Mouse (Mus musculus): ENCODE measurements around the gene Wdr60. TPM values are rescaled to one million over a fixed set of nuclear protein-coding genes. Genes with fewer than 3 reads are reported as not detected.
"Not testable (repeated sequence)": the region's sequence is repeated elsewhere in the genome, so short reads cannot be mapped to it uniquely, and the experiment has no call there.

Gene Wdr60
- polyA plus RNA-seq, 1 experiment from 2014 or later = 18.7 TPM

- H3K9ac ChIP-seq (ENCODE audit: low read length) = no peak overlapping the region
- H3K4me3 ChIP-seq (ENCODE audit: low read length) = no peak overlapping the region
- no peak for ATAC-seq (ENCODE audit: low read depth)
- H3K27ac ChIP-seq (ENCODE audit: low read length) = no peak overlapping the region
- peaks cover 6% of the 10 kb centered on the region for H3K4me1 ChIP-seq (replicated peaks; ENCODE audit: control insufficient read depth, insufficient read depth, low read length)
- 85% methylated on average over 2 of the region's 2 CpGs for WGBS
- peak overlapping the region; percentile 14; the same call in 1 of the 2 replicates for H3K4me2 ChIP-seq (ENCODE audit: low read depth, low read length)
- H3K27me3 ChIP-seq (ENCODE audit: control insufficient read depth, insufficient read depth, low read depth, low read length) = no peaks in the 10 kb centered on the region
- H3K9me3 ChIP-seq (ENCODE audit: control insufficient read depth, low read length) = no peaks in the 10 kb centered on the region
- H3K36me3 ChIP-seq (ENCODE audit: control insufficient read depth, insufficient read depth, low read length) = no peaks in the 10 kb centered on the region
Observed at GRCm38 (mm10) chr12:116282856-116283255, 20.0 kb upstream of the Wdr60 start.

- Histone ChIP-seq H3K4me2 (ENCODE audit: low read depth, low read length) (peak overlapping the region; percentile 89), H3K27ac (ENCODE audit: low read length) (peak overlapping the region; percentile 99), H3K4me1 (replicated peaks; ENCODE audit: control insufficient read depth, insufficient read depth, low read length) (peaks cover 6% of the 10 kb centered on the region), H3K27me3 (ENCODE audit: control insufficient read depth, insufficient read depth, low read depth, low read length) (no peaks in the 10 kb centered on the region), H3K4me3 (ENCODE audit: low read length) (peak overlapping the region; percentile 100), H3K36me3 (ENCODE audit: control insufficient read depth, insufficient read depth, low read length) (no peaks in the 10 kb centered on the region), H3K9ac (ENCODE audit: low read length) (peak overlapping the region; percentile 99), H3K9me3 (ENCODE audit: control insufficient read depth, low read length) (no peaks in the 10 kb centered on the region)
- no peak for ATAC-seq (ENCODE audit: low read depth)
- WGBS = under 1% methylated on average over 55 of the region's 55 CpGs
Observed at GRCm38 (mm10) chr12:116281427-116282281, 18.8 kb upstream of the Wdr60 start.

- H3K4me1 ChIP-seq (replicated peaks; ENCODE audit: control insufficient read depth, insufficient read depth, low read length) = peaks cover 6% of the 10 kb centered on the region
- no peaks in the 10 kb centered on the region for H3K36me3 ChIP-seq (ENCODE audit: control insufficient read depth, insufficient read depth, low read length)
- 0% methylated on average over 62 of the region's 68 CpGs for WGBS
- peak within 1 kb of the TSS; percentile 99 for H3K27ac ChIP-seq (ENCODE audit: low read length)
- peak within 1 kb of the TSS; percentile 99 for H3K9ac ChIP-seq (ENCODE audit: low read length)
- H3K9me3 ChIP-seq (ENCODE audit: control insufficient read depth, low read length) = no peaks in the 10 kb centered on the region
- H3K4me3 ChIP-seq (ENCODE audit: low read length) = peak within 1 kb of the TSS; percentile 100
- ATAC-seq (ENCODE audit: low read depth) = peak; percentile 96
- H3K4me2 ChIP-seq (ENCODE audit: low read depth, low read length) = peak within 1 kb of the TSS; percentile 89
- no peaks in the 10 kb centered on the region for H3K27me3 ChIP-seq (ENCODE audit: control insufficient read depth, insufficient read depth, low read depth, low read length)
Observed at GRCm38 (mm10) chr12:116280653-116281364, 18.0 kb upstream of the Wdr60 start, which contains the start of gene Esyt2. Gene Esyt2 (plus strand): TSS chr12:116281196.

- Histone ChIP-seq H3K27ac (ENCODE audit: low read length) (peak overlapping the region; percentile 99), H3K27me3 (ENCODE audit: control insufficient read depth, insufficient read depth, low read depth, low read length) (no peaks in the 10 kb centered on the region), H3K4me1 (replicated peaks; ENCODE audit: control insufficient read depth, insufficient read depth, low read length) (peaks cover 6% of the 10 kb centered on the region), H3K4me3 (ENCODE audit: low read length) (peak overlapping the region; percentile 100), H3K4me2 (ENCODE audit: low read depth, low read length) (peak overlapping the region; percentile 68), H3K9me3 (ENCODE audit: control insufficient read depth, low read length) (no peaks in the 10 kb centered on the region), H3K36me3 (ENCODE audit: control insufficient read depth, insufficient read depth, low read length) (no peaks in the 10 kb centered on the region), H3K9ac (ENCODE audit: low read length) (peak overlapping the region; percentile 74)
- 3% methylated on average over 7 of the region's 7 CpGs for WGBS
- ATAC-seq (ENCODE audit: low read depth) = peak; percentile 6; the same call in 1 of the 2 replicates
Observed at GRCm38 (mm10) chr12:116280149-116280652, 17.4 kb upstream of the Wdr60 start.

- no peak overlapping the region for H3K4me2 ChIP-seq (ENCODE audit: low read depth, low read length)
- no peak for ATAC-seq (ENCODE audit: low read depth)
- H3K9ac ChIP-seq (ENCODE audit: low read length) = no peak overlapping the region
- no peak overlapping the region for H3K4me3 ChIP-seq (ENCODE audit: low read length)
- H3K27ac ChIP-seq (ENCODE audit: low read length) = no peak overlapping the region
- H3K36me3 ChIP-seq (ENCODE audit: control insufficient read depth, insufficient read depth, low read length) = no peaks in the 10 kb centered on the region
- H3K4me1 ChIP-seq (replicated peaks; ENCODE audit: control insufficient read depth, insufficient read depth, low read length) = peaks cover 6% of the 10 kb centered on the region
- 85% methylated on average over 2 of the region's 2 CpGs for WGBS
- no peaks in the 10 kb centered on the region for H3K27me3 ChIP-seq (ENCODE audit: control insufficient read depth, insufficient read depth, low read depth, low read length)
- H3K9me3 ChIP-seq (ENCODE audit: control insufficient read depth, low read length) = no peaks in the 10 kb centered on the region
Observed at GRCm38 (mm10) chr12:116279181-116279580, 16.4 kb upstream of the Wdr60 start.

GRCm38 (mm10) chr12:116278541-116278940 is 15.7 kb upstream of the Wdr60 start:
- H3K27me3 ChIP-seq (ENCODE audit: control insufficient read depth, insufficient read depth, low read depth, low read length) = no peaks in the 10 kb centered on the region
- H3K9ac ChIP-seq (ENCODE audit: low read length) = no peak overlapping the region
- no peaks in the 10 kb centered on the region for H3K36me3 ChIP-seq (ENCODE audit: control insufficient read depth, insufficient read depth, low read length)
- H3K9me3 ChIP-seq (ENCODE audit: control insufficient read depth, low read length) = no peaks in the 10 kb centered on the region
- WGBS = 88% methylated on average over 1 of the region's 1 CpGs
- no peak for ATAC-seq (ENCODE audit: low read depth)
- H3K4me1 ChIP-seq (replicated peaks; ENCODE audit: control insufficient read depth, insufficient read depth, low read length) = peaks cover 6% of the 10 kb centered on the region
- no peak overlapping the region for H3K4me3 ChIP-seq (ENCODE audit: low read length)
- H3K4me2 ChIP-seq (ENCODE audit: low read depth, low read length) = no peak overlapping the region
- no peak overlapping the region for H3K27ac ChIP-seq (ENCODE audit: low read length)

- no peaks in the 10 kb centered on the region for H3K27me3 ChIP-seq (ENCODE audit: control insufficient read depth, insufficient read depth, low read depth, low read length)
- WGBS = 60% methylated on average over 2 of the region's 2 CpGs
- H3K9ac ChIP-seq (ENCODE audit: low read length) = no peak overlapping the region
- ATAC-seq (ENCODE audit: low read depth) = no peak
- H3K9me3 ChIP-seq (ENCODE audit: control insufficient read depth, low read length) = no peaks in the 10 kb centered on the region
- no peaks in the 10 kb centered on the region for H3K36me3 ChIP-seq (ENCODE audit: control insufficient read depth, insufficient read depth, low read length)
- H3K4me1 ChIP-seq (replicated peaks; ENCODE audit: control insufficient read depth, insufficient read depth, low read length) = peaks cover 4% of the 10 kb centered on the region
- H3K4me2 ChIP-seq (ENCODE audit: low read depth, low read length) = no peak overlapping the region
- H3K4me3 ChIP-seq (ENCODE audit: low read length) = no peak overlapping the region
- no peak overlapping the region for H3K27ac ChIP-seq (ENCODE audit: low read length)
Observed at GRCm38 (mm10) chr12:116276961-116277360, 14.1 kb upstream of the Wdr60 start.

GRCm38 (mm10) chr12:116275631-116276030 is 12.8 kb upstream of the Wdr60 start:
- H3K4me3 ChIP-seq (ENCODE audit: low read length) = no peak overlapping the region
- no peaks in the 10 kb centered on the region for H3K27me3 ChIP-seq (ENCODE audit: control insufficient read depth, insufficient read depth, low read depth, low read length)
- no peak overlapping the region for H3K4me2 ChIP-seq (ENCODE audit: low read depth, low read length)
- no peak overlapping the region for H3K27ac ChIP-seq (ENCODE audit: low read length)
- H3K9me3 ChIP-seq (ENCODE audit: control insufficient read depth, low read length) = no peaks in the 10 kb centered on the region
- no peak overlapping the region for H3K9ac ChIP-seq (ENCODE audit: low read length)
- ATAC-seq (ENCODE audit: low read depth) = no peak
- peaks cover 4% of the 10 kb centered on the region for H3K4me1 ChIP-seq (replicated peaks; ENCODE audit: control insufficient read depth, insufficient read depth, low read length)
- 84% methylated on average over 4 of the region's 4 CpGs for WGBS
- no peaks in the 10 kb centered on the region for H3K36me3 ChIP-seq (ENCODE audit: control insufficient read depth, insufficient read depth, low read length)

GRCm38 (mm10) chr12:116275086-116275485 is 12.3 kb upstream of the Wdr60 start, which contains the start of gene Gm11027:
Gene Gm11027 (plus strand): TSS chr12:116275386.
- not testable (repeated sequence) for H3K27me3 ChIP-seq (ENCODE audit: control insufficient read depth, insufficient read depth, low read depth, low read length); H3K27ac ChIP-seq (ENCODE audit: low read length); H3K9ac ChIP-seq (ENCODE audit: low read length); H3K4me1 ChIP-seq (replicated peaks; ENCODE audit: control insufficient read depth, insufficient read depth, low read length); ATAC-seq (ENCODE audit: low read depth); H3K4me2 ChIP-seq (ENCODE audit: low read depth, low read length); H3K9me3 ChIP-seq (ENCODE audit: control insufficient read depth, low read length); H3K36me3 ChIP-seq (ENCODE audit: control insufficient read depth, insufficient read depth, low read length); H3K4me3 ChIP-seq (ENCODE audit: low read length)
- WGBS = 77% methylated on average over 2 of the region's 2 CpGs

Data from lung, embryonic 16.5 days (tissue).